Mouse (Mus musculus): ENCODE results near the gene Ift46. TPM values are rescaled to one million over a fixed set of nuclear protein-coding genes. Genes with fewer than 3 reads are reported as not detected.

Gene Ift46
- total and polyA plus RNA-seq, 3 experiments, result 22.7 to 28.3 (median 27.8) TPM

DNA sequence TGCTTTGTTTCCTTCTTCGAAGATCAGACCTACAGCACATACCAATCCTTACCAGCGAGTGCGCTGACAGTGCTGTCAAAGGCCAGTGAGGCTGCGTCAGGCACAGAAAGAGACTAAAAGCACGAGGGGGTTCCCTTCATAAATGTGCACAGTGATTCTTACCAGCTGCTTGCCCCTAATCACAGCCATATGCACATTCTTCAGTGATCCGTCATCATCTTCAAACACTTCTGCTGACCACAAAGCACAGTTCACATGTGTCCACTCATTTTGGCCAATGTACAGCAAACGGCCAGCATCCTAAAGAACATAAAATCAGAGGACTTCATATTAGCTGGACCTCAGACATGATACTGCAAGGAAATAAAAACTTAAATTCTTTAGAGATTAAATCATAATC is 59.0 kb downstream of the Ift46 start:
- TF ChIP-seq EP300 (IDR thresholded peaks at IDR 0.05; ENCODE audit: insufficient read depth, low read depth, low read length) (no peak), CTCF (IDR thresholded peaks at IDR 0.05) (no peak), POLR2A (IDR thresholded peaks at IDR 0.05; ENCODE audit: insufficient read depth, low read depth, low read length) (no peak)
- Histone ChIP-seq H3K79me2 (replicated peaks; ENCODE audit: control insufficient read depth, insufficient read depth, low read length) (no peaks in the 10 kb centered on the region), H3K27me3 (ENCODE audit: control insufficient read depth, insufficient read depth, low read length) (no peaks in the 10 kb centered on the region), H3K4me3 (no peak overlapping the region), H3K4me1 (ENCODE audit: control insufficient read depth, insufficient read depth, low read length) (no peaks in the 10 kb centered on the region), H3K27ac (no peak overlapping the region), H3K36me3 (ENCODE audit: control insufficient read depth, insufficient read depth, low read length) (peaks cover 5% of the 10 kb centered on the region), H3K9ac (ENCODE audit: low read depth, low read length) (no peak overlapping the region)
- intact Hi-C loops (cut with DNase I), result no loop called here
- 82% methylated on average over 7 of the region's 7 CpGs for WGBS
- DNase-seq, result no peak

GRCm38 (mm10) chr9:44828944-44829343 is 61.2 kb downstream of the Ift46 start:
- Histone ChIP-seq H3K36me3 (ENCODE audit: control insufficient read depth, insufficient read depth, low read length) (peaks cover 5% of the 10 kb centered on the region), H3K79me2 (replicated peaks; ENCODE audit: control insufficient read depth, insufficient read depth, low read length) (no peaks in the 10 kb centered on the region), H3K9ac (ENCODE audit: low read depth, low read length) (no peak overlapping the region), H3K27ac (no peak overlapping the region), H3K4me1 (ENCODE audit: control insufficient read depth, insufficient read depth, low read length) (no peaks in the 10 kb centered on the region), H3K27me3 (ENCODE audit: control insufficient read depth, insufficient read depth, low read length) (no peaks in the 10 kb centered on the region), H3K4me3 (no peak overlapping the region)
- 94% methylated on average over 11 of the region's 11 CpGs for WGBS
- TF ChIP-seq CTCF (IDR thresholded peaks at IDR 0.05) (no peak), EP300 (IDR thresholded peaks at IDR 0.05; ENCODE audit: insufficient read depth, low read depth, low read length) (no peak), POLR2A (IDR thresholded peaks at IDR 0.05; ENCODE audit: insufficient read depth, low read depth, low read length) (no peak)
- intact Hi-C loops (cut with DNase I), result no loop called here
- DNase-seq, result no peak

DNA sequence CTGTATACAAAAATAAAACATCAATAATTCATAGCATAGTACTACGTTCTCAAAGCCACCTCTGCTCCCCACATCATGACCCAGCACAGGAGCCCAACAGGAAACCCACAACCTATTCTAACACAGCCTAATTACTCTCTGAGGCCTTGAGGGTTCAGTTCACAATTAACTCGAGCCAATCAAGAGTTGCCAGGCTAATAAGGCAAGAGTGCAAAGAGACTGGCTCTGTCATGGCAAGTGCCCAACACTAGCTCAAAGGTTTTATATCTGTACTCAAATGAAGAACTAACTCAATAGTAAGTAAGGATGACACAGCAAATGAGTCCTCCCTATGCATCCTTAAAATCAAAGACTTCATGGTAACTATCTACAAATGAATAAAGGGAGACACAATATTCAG is 62.8 kb downstream of the Ift46 start:
- Histone ChIP-seq H3K9ac (ENCODE audit: low read depth, low read length) (no peak overlapping the region), H3K27me3 (ENCODE audit: control insufficient read depth, insufficient read depth, low read length) (no peaks in the 10 kb centered on the region), H3K27ac (no peak overlapping the region), H3K36me3 (ENCODE audit: control insufficient read depth, insufficient read depth, low read length) (peaks cover 5% of the 10 kb centered on the region), H3K4me1 (ENCODE audit: control insufficient read depth, insufficient read depth, low read length) (no peaks in the 10 kb centered on the region), H3K79me2 (replicated peaks; ENCODE audit: control insufficient read depth, insufficient read depth, low read length) (no peaks in the 10 kb centered on the region), H3K4me3 (no peak overlapping the region)
- DNase-seq, result no peak
- TF ChIP-seq CTCF (IDR thresholded peaks at IDR 0.05) (no peak), EP300 (IDR thresholded peaks at IDR 0.05; ENCODE audit: insufficient read depth, low read depth, low read length) (no peak), POLR2A (IDR thresholded peaks at IDR 0.05; ENCODE audit: insufficient read depth, low read depth, low read length) (no peak)
- intact Hi-C loops (cut with DNase I), result no loop called here
- 73% methylated on average over 2 of the region's 2 CpGs for WGBS

DNA sequence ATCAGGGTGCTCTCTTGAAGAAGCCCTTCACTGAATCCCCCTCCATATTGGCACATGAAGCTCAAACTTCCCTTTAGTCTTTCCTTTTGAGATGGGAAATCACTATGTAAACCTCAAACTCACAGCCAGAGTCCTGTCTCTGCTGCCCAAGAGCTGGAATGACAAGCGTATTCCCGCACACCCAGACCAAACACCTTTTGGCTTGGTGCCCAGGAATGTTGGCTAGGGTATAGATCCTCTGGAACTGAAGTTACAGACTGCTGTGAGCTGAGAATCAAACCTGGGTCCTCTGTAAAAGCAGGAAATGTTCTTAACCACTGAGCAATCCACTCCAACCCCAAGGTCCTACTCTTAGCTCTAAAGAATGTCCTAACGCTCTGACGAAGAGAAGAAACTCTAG is 64.6 kb downstream of the Ift46 start:
- Histone ChIP-seq H3K9ac (ENCODE audit: low read depth, low read length) (no peak overlapping the region), H3K79me2 (replicated peaks; ENCODE audit: control insufficient read depth, insufficient read depth, low read length) (no peaks in the 10 kb centered on the region), H3K4me3 (no peak overlapping the region), H3K36me3 (ENCODE audit: control insufficient read depth, insufficient read depth, low read length) (peaks cover 5% of the 10 kb centered on the region), H3K27me3 (ENCODE audit: control insufficient read depth, insufficient read depth, low read length) (no peaks in the 10 kb centered on the region), H3K4me1 (ENCODE audit: control insufficient read depth, insufficient read depth, low read length) (no peaks in the 10 kb centered on the region), H3K27ac (no peak overlapping the region)
- intact Hi-C loops (cut with DNase I), result no loop called here
- 57% methylated on average over 4 of the region's 4 CpGs for WGBS
- TF ChIP-seq EP300 (IDR thresholded peaks at IDR 0.05; ENCODE audit: insufficient read depth, low read depth, low read length) (no peak), POLR2A (IDR thresholded peaks at IDR 0.05; ENCODE audit: insufficient read depth, low read depth, low read length) (no peak), CTCF (IDR thresholded peaks at IDR 0.05) (no peak)
- DNase-seq, result no peak

DNA sequence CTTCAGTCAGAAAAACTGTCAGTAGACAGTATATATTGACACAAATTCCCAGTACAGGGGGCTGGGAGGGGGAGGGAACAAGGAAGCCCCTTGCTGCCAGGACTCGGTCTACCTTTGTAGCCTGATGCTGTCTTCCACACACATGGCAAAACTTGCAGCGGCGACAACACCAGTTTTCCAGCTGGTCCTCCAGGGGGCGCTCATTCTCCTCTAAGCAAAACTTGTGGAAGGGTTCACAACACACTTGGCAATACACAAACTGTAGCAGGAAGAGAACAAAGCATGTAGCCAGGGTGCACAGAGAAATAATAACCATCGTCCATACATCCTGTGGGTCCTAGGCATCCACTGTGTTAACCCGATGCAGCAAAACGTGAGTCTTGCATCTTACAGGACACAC is 68.7 kb downstream of the Ift46 start:
- intact Hi-C loops (cut with DNase I), result loop anchor here (2.0 kb wide), 2 partner anchors 44 to 80 kb away; partner anchors contain the start of gene Kmt2a
- Histone ChIP-seq H3K4me3 (no peak overlapping the region), H3K27me3 (ENCODE audit: control insufficient read depth, insufficient read depth, low read length) (no peaks in the 10 kb centered on the region), H3K36me3 (ENCODE audit: control insufficient read depth, insufficient read depth, low read length) (no peaks in the 10 kb centered on the region; the same call in 1 of the 2 replicates), H3K4me1 (ENCODE audit: control insufficient read depth, insufficient read depth, low read length) (no peaks in the 10 kb centered on the region), H3K27ac (no peak overlapping the region), H3K79me2 (replicated peaks; ENCODE audit: control insufficient read depth, insufficient read depth, low read length) (no peaks in the 10 kb centered on the region), H3K9ac (ENCODE audit: low read depth, low read length) (no peak overlapping the region)
- TF ChIP-seq POLR2A (IDR thresholded peaks at IDR 0.05; ENCODE audit: insufficient read depth, low read depth, low read length), result no peak
- TF ChIP-seq EP300 (IDR thresholded peaks at IDR 0.05; ENCODE audit: insufficient read depth, low read depth, low read length), result 0 out of 2 replicates have a peak, but pooled peaks have one; percentile 29
- TF ChIP-seq CTCF (IDR thresholded peaks at IDR 0.05), result peak; percentile 94
- DNase-seq, result peak; percentile 65 to 81
- 28% methylated on average over 7 of the region's 7 CpGs for WGBS

- no peak for DNase-seq
- TF ChIP-seq CTCF (IDR thresholded peaks at IDR 0.05) (peak; percentile 86), POLR2A (IDR thresholded peaks at IDR 0.05; ENCODE audit: insufficient read depth, low read depth, low read length) (no peak)
- intact Hi-C loops (cut with DNase I), result loop anchor here (2.0 kb wide), 1 partner anchor 126 kb away; no protein-coding TSS in a partner anchor
- Histone ChIP-seq H3K36me3 (ENCODE audit: control insufficient read depth, insufficient read depth, low read length) (no peaks in the 10 kb centered on the region; the same call in 1 of the 2 replicates), H3K79me2 (replicated peaks; ENCODE audit: control insufficient read depth, insufficient read depth, low read length) (no peaks in the 10 kb centered on the region), H3K4me1 (ENCODE audit: control insufficient read depth, insufficient read depth, low read length) (no peaks in the 10 kb centered on the region), H3K27me3 (ENCODE audit: control insufficient read depth, insufficient read depth, low read length) (no peaks in the 10 kb centered on the region), H3K4me3 (no peak overlapping the region), H3K27ac (no peak overlapping the region), H3K9ac (ENCODE audit: low read depth, low read length) (no peak overlapping the region)
- WGBS, result 78% methylated on average over 10 of the region's 10 CpGs
Observed at GRCm38 (mm10) chr9:44841241-44841640, 73.5 kb downstream of the Ift46 start.

Other genes with a start within 250 kb of the Ift46 start
- under 1 TPM; 0.41 to 0.42 TPM for gene Cxcr5, start 206.0 kb upstream of the Ift46 start, total RNA-seq (2021)
- gene Cxcr5, start 206.0 kb upstream of the Ift46 start, polyA plus RNA-seq (2012; rRNA removed), result 0.59 and 1.7 TPM in 2 replicates
- 10 to 100 TPM; 75.6 to 88.4 TPM for gene Ddx6, start 163.0 kb upstream of the Ift46 start, total RNA-seq (2021)
- 14.3 and 26.7 TPM in 2 replicates for gene Ddx6, start 163.0 kb upstream of the Ift46 start, polyA plus RNA-seq (2012; rRNA removed)
- not detected for gene Treh, start 94.7 kb upstream of the Ift46 start, total RNA-seq (2021)
- gene Treh, start 94.7 kb upstream of the Ift46 start, polyA plus RNA-seq (2012; rRNA removed), result not detected in 2 replicates
- gene Phldb1, start 32.7 kb upstream of the Ift46 start, total RNA-seq (2021), result 100 to 1,000 TPM; 104 to 108 TPM
- 146 and 165 TPM in 2 replicates for gene Phldb1, start 32.7 kb upstream of the Ift46 start, polyA plus RNA-seq (2012; rRNA removed)
- gene Arcn1, start 63 bp upstream of the Ift46 start, total RNA-seq (2021), result 10 to 100 TPM; 78.6 to 93.9 TPM
- 28.2 and 57.5 TPM in 2 replicates for gene Arcn1, start 63 bp upstream of the Ift46 start, polyA plus RNA-seq (2012; rRNA removed)
- gene Tmem25, start 31.4 kb downstream of the Ift46 start, total RNA-seq (2021), result 10 to 100 TPM; 10.6 to 10.9 TPM
- 22.5 and 27.2 TPM in 2 replicates for gene Tmem25, start 31.4 kb downstream of the Ift46 start, polyA plus RNA-seq (2012; rRNA removed)
- under 1 TPM; 0.96 to 0.97 TPM for gene Ttc36, start 35.2 kb downstream of the Ift46 start, total RNA-seq (2021)
- 0.53 and 1.3 TPM in 2 replicates for gene Ttc36, start 35.2 kb downstream of the Ift46 start, polyA plus RNA-seq (2012; rRNA removed)
- gene Kmt2a, start 113.4 kb downstream of the Ift46 start, total RNA-seq (2021), result 10 to 100 TPM; 25.7 to 25.9 TPM
- 11.8 and 12.9 TPM in 2 replicates for gene Kmt2a, start 113.4 kb downstream of the Ift46 start, polyA plus RNA-seq (2012; rRNA removed)
- 1,000 to 10,000 TPM; 1,478 to 1,698 TPM for gene Atp5l, start 152.8 kb downstream of the Ift46 start, total RNA-seq (2021)
- gene Atp5l, start 152.8 kb downstream of the Ift46 start, polyA plus RNA-seq (2012; rRNA removed), result 1,092 and 1,784 TPM in 2 replicates
- gene Ube4a, start 197.7 kb downstream of the Ift46 start, total RNA-seq (2021), result 10 to 100 TPM; 36.1 to 39.6 TPM
- 8.4 and 17.0 TPM in 2 replicates for gene Ube4a, start 197.7 kb downstream of the Ift46 start, polyA plus RNA-seq (2012; rRNA removed)
- under 1 TPM; 0.25 to 0.39 TPM for gene Cd3g, start 212.5 kb downstream of the Ift46 start, total RNA-seq (2021)
- gene Cd3g, start 212.5 kb downstream of the Ift46 start, polyA plus RNA-seq (2012; rRNA removed), result 0.64 and 1.5 TPM in 2 replicates
- gene Cd3d, start 213.9 kb downstream of the Ift46 start, total RNA-seq (2021), result under 1 TPM in 1 of 2 experiments, not detected in 1; 0.66 TPM
- 0.29 and 0.92 TPM in 2 replicates for gene Cd3d, start 213.9 kb downstream of the Ift46 start, polyA plus RNA-seq (2012; rRNA removed)
- gene Cd3e, start 241.7 kb downstream of the Ift46 start, total RNA-seq (2021), result under 1 TPM; 0.21 to 0.66 TPM
- gene Cd3e, start 241.7 kb downstream of the Ift46 start, polyA plus RNA-seq (2012; rRNA removed), result 0.32 and 1.5 TPM in 2 replicates